ENCODE assay signal across 9 mouse cellular contexts in the genomic region with DNA sequence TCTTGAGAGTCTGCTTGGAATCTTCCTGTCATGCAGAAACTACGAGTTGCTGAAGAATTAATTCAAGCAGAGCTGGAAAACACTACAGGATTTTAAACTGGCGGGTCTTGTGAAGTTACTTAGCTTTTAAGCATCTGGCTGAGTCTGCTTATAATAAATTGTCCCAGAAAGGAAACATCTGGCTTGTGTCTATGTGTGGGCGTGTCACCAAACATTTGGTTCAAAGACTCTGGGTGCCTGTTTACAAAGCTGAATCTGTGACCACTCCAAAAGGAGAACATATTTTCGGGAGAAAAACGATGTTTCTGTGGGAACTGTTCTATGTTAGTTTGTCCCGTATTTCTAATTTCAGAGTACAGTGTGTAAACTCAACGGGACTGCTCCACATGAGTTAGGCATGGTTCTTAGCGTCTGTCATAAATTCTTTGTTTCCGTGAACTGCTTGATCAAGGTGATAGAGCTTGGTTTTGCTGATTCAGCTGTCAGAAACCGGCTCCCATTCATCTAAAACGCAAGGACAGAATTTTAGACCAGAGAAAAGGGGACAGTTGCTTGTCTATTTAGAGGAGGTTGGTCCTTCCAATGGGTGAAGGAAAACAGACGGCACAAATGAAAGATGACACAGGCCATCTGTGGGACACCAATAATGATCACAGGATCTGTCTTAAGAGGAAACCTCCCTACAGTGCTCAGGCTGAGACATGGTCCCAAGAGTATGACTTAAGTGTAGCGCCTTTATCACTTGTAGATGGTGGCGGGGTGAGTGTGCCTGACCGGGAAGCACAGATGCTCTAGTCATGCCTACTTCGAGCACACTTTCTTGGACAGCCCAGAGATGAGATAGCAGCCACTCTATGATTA. TPM values are rescaled to one million over a fixed set of nuclear protein-coding genes. Genes with fewer than 3 reads are reported as not detected.
A peak's percentile ranks its signal among the peaks of the same experiment; 100 is the strongest.
DNase-seq lines count a peak whose midpoint lies in the region; ATAC-seq and TF ChIP-seq lines count a peak whose summit lies in the region.
"Had no signal": no experiment of that assay in that cellular context is flagged by ENCODE, and none has a peak within 500 bp of the region (broad histone marks: within the 10 kb centered on the region; RNA-seq: fewer than 3 reads in every experiment).

No protein-coding gene starts in this region.

- 40% methylated on average over 16 of the region's 16 CpGs for WGBS in intestine, embryonic 14.5 days
- 33% methylated on average over 16 of the region's 16 CpGs for WGBS in lung, embryonic 14.5 days
- WGBS in forebrain, embryonic 10.5 days, result 89% methylated on average over 16 of the region's 16 CpGs

- no peaks in the 10 kb centered on the region for H3K9me3 ChIP-seq in intestine, embryonic 14.5 days (ENCODE audit: control insufficient read depth, low read length)
- no peaks in the 10 kb centered on the region for H3K9me3 ChIP-seq in lung, embryonic 14.5 days (ENCODE audit: low read depth, low read length)
- H3K9me3 ChIP-seq in forebrain, embryonic 10.5 days, result no peaks in the 10 kb centered on the region

- peak; percentile 63 for DNase-seq in gastrocnemius, adult 18-20 months (ENCODE audit: low spot score)
- no peak for DNase-seq in gastrocnemius, postnatal 10 days
- peak; percentile 22 for DNase-seq in brain, adult 2 months (ENCODE audit: low read depth, low spot score)
- DNase-seq in intestine, embryonic 14.5 days (ENCODE audit: low spot score), result peak; percentile 70
- peak; percentile 96 for DNase-seq in lung, embryonic 14.5 days
- no peak for DNase-seq in natural killer cell, adult 2 months (ENCODE audit: low spot score in 2 of 2)
- DNase-seq in forebrain, embryonic 10.5 days (ENCODE audit: extremely low spot score, low spot score), result no peak

- peaks cover 3% of the 10 kb centered on the region; the same call in 1 of the 2 replicates for H3K36me3 ChIP-seq in intestine, embryonic 14.5 days (ENCODE audit: control insufficient read depth, insufficient read depth, low read length)
- H3K36me3 ChIP-seq in lung, embryonic 14.5 days (ENCODE audit: insufficient read depth), result peaks cover 19% of the 10 kb centered on the region
- H3K36me3 ChIP-seq in forebrain, embryonic 10.5 days (replicated peaks), result no peaks in the 10 kb centered on the region

- no peaks in the 10 kb centered on the region for H3K27me3 ChIP-seq in intestine, embryonic 14.5 days (replicated peaks; ENCODE audit: control insufficient read depth, insufficient read depth, low read length)
- H3K27me3 ChIP-seq in lung, embryonic 14.5 days (ENCODE audit: insufficient read depth, low read length), result no peaks in the 10 kb centered on the region
- H3K27me3 ChIP-seq in forebrain, embryonic 10.5 days (ENCODE audit: poor library complexity, severe bottlenecking), result no peaks in the 10 kb centered on the region

- H3K4me2 ChIP-seq in intestine, embryonic 14.5 days (ENCODE audit: low read length), result peak overlapping the region; percentile 32
- peak overlapping the region; percentile 45 for H3K4me2 ChIP-seq in lung, embryonic 14.5 days

- H3K27ac ChIP-seq in intestine, embryonic 14.5 days (ENCODE audit: low read depth), result peak overlapping the region; percentile 87
- H3K27ac ChIP-seq in lung, embryonic 14.5 days (ENCODE audit: low read depth), result peak overlapping the region; percentile 93
- no peak overlapping the region for H3K27ac ChIP-seq in forebrain, embryonic 10.5 days

- no peak overlapping the region for H3K9ac ChIP-seq in intestine, embryonic 14.5 days (ENCODE audit: low read length)
- H3K9ac ChIP-seq in lung, embryonic 14.5 days, result no peak overlapping the region

- no peak overlapping the region for H3K4me3 ChIP-seq in intestine, embryonic 14.5 days (ENCODE audit: low read depth, low read length)
- H3K4me3 ChIP-seq in lung, embryonic 14.5 days (ENCODE audit: low read depth, low read length), result no peak overlapping the region
- H3K4me3 ChIP-seq in forebrain, embryonic 10.5 days, result no peak overlapping the region

- peaks cover 13% of the 10 kb centered on the region for H3K4me1 ChIP-seq in intestine, embryonic 14.5 days (replicated peaks; ENCODE audit: control insufficient read depth, insufficient read depth, low read length)
- peaks cover 17% of the 10 kb centered on the region for H3K4me1 ChIP-seq in lung, embryonic 14.5 days (ENCODE audit: insufficient read depth)
- peaks cover 10% of the 10 kb centered on the region for H3K4me1 ChIP-seq in forebrain, embryonic 10.5 days

- peak; percentile 71 for ATAC-seq in intestine, embryonic 14.5 days (replicated peaks; ENCODE audit: low FRiP score, low TSS enrichment, low read depth)
- peak; percentile 90 for ATAC-seq in lung, embryonic 14.5 days (ENCODE audit: insufficient read depth)
- no peak for ATAC-seq in activated CD4-positive, CD25-positive, alpha-beta regulatory T cell, adult 4 months

- TF ChIP-seq CTCF in lung, embryonic 14.5 days (IDR thresholded peaks at IDR 0.05; ENCODE audit: low read depth), result no peak

RNA-seq across cellular contexts. Expression of gene Sparcl1, which starts 17.2 kb away (rescaled TPM):
- total RNA-seq in gastrocnemius, adult 18-20 months (2021), result 100 to 1,000 TPM; 111 to 112 TPM
- 100 to 1,000 TPM; 231 to 240 TPM for total RNA-seq in gastrocnemius, postnatal 10 days (2021)
- 183 and 203 TPM in 2 replicates for polyA plus RNA-seq in intestine, embryonic 14.5 days (2014; fragmentation: Nextera tagmentation; extraction: Ambion mirVana)
- polyA plus RNA-seq in lung, embryonic 14.5 days (2014; fragmentation: Nextera tagmentation; extraction: Ambion mirVana), result 296 and 307 TPM in 2 replicates
- 13.3 and 13.4 TPM in 2 replicates for polyA plus RNA-seq in forebrain, embryonic 10.5 days (2016; fragmentation: Nextera tagmentation; extraction: Ambion mirVana)
- polyA plus RNA-seq in activated CD4-positive, CD25-positive, alpha-beta regulatory T cell, adult 4 months (2017; shearing (Covaris generic)), result not detected

RNA-seq across cellular contexts. Expression of gene Gm17660, which starts 18.9 kb away (rescaled TPM):
- total RNA-seq in gastrocnemius, adult 18-20 months (2021), result not detected
- not detected for total RNA-seq in gastrocnemius, postnatal 10 days (2021)
- polyA plus RNA-seq in intestine, embryonic 14.5 days (2014; fragmentation: Nextera tagmentation; extraction: Ambion mirVana), result not detected in 2 replicates
- polyA plus RNA-seq in lung, embryonic 14.5 days (2014; fragmentation: Nextera tagmentation; extraction: Ambion mirVana), result not detected in 2 replicates
- polyA plus RNA-seq in forebrain, embryonic 10.5 days (2016; fragmentation: Nextera tagmentation; extraction: Ambion mirVana), result 0.31 TPM in 1 of 2 replicates, not detected in the other
- polyA plus RNA-seq in activated CD4-positive, CD25-positive, alpha-beta regulatory T cell, adult 4 months (2017; shearing (Covaris generic)), result not detected
- polyA plus RNA-seq: liver, embryonic 16.5 days had no signal

RNA-seq across cellular contexts. Expression of gene Nudt9, which starts 50.2 kb away (rescaled TPM):
- 10 to 100 TPM; 66.3 to 68.5 TPM for total RNA-seq in gastrocnemius, adult 18-20 months (2021)
- 10 to 100 TPM; 43.7 to 48.9 TPM for total RNA-seq in gastrocnemius, postnatal 10 days (2021)
- 58.5 and 59.4 TPM in 2 replicates for polyA plus RNA-seq in intestine, embryonic 14.5 days (2014; fragmentation: Nextera tagmentation; extraction: Ambion mirVana)
- 62.0 and 66.6 TPM in 2 replicates for polyA plus RNA-seq in lung, embryonic 14.5 days (2014; fragmentation: Nextera tagmentation; extraction: Ambion mirVana)
- polyA plus RNA-seq in forebrain, embryonic 10.5 days (2016; fragmentation: Nextera tagmentation; extraction: Ambion mirVana), result 67.9 TPM in 2 replicates
- polyA plus RNA-seq in activated CD4-positive, CD25-positive, alpha-beta regulatory T cell, adult 4 months (2017; shearing (Covaris generic)), result 10 to 100 TPM; 13.6 to 20.8 TPM

Comparison
In these comparisons a context has a peak if more than half of its experiments do, and no peak if none do; other contexts are left out.
1. DNase-seq: peak in gastrocnemius, adult 18-20 months (single experiment), brain, adult 2 months (single experiment), intestine, embryonic 14.5 days (single experiment) and lung, embryonic 14.5 days (single experiment); none in gastrocnemius, postnatal 10 days (single experiment), natural killer cell, adult 2 months (0 of 2) and forebrain, embryonic 10.5 days (single experiment).
2. RNA of gene Sparcl1, which starts 17.2 kb away (polyA plus RNA-seq): 296 to 307 TPM in lung, embryonic 14.5 days, 183 to 203 TPM in intestine, embryonic 14.5 days and 13.3 to 13.4 TPM in forebrain, embryonic 10.5 days; not detected in activated CD4-positive, CD25-positive, alpha-beta regulatory T cell, adult 4 months; every median in the first group is over 10 times any median in the second.